Mouse (Mus musculus) neutrophil, adult 59 days (primary cell): ENCODE results near the gene Zfp677. TPM values are rescaled to one million over a fixed set of nuclear protein-coding genes. Genes with fewer than 3 reads are reported as not detected.

Experiments used
- total RNA-seq, 2 experiments: library from RNA; stranded (reverse); gene quantifications; 1 replicate in 1 of 2; 2 replicates in 1 of 2; pipeline ENCODE4 v1.2.4; 2023

Gene Zfp677
- total RNA-seq, result 1 to 10 TPM; 2.0 to 2.6 TPM

GRCm38 (mm10) chr17:21383391-21384056 lies at the start of gene Zfp677:
TSS of gene Zfp677 (plus strand) at chr17:21383748.

GRCm38 (mm10) chr17:21422664-21423599 lies 39.4 kb downstream of the Zfp677 start, which contains the start of gene Zfp54:
TSS of gene Zfp54 (plus strand) at chr17:21423227.

Other genes starting within 250 kb of the Zfp677 start
- not detected for gene Vmn1r234, start 157.7 kb upstream of the Zfp677 start, total RNA-seq
- gene Vmn1r235, start 127.3 kb upstream of the Zfp677 start, total RNA-seq, result not detected
- gene Vmn1r236, start 100.8 kb upstream of the Zfp677 start, total RNA-seq, result not detected
- not detected for gene Vmn1r237, start 71.9 kb upstream of the Zfp677 start, total RNA-seq
- gene Zfp54, start 39.5 kb downstream of the Zfp677 start, total RNA-seq, result 1 to 10 TPM; 1.3 TPM
- 10 to 100 TPM in 1 of 2 experiments, 1 to 10 TPM in 1; 9.6 to 10.9 TPM for gene Zfp51, start 66.6 kb downstream of the Zfp677 start, total RNA-seq
- 10 to 100 TPM in 1 of 2 experiments, 1 to 10 TPM in 1; 8.9 to 11.2 TPM for gene Zfp53, start 105.2 kb downstream of the Zfp677 start, total RNA-seq
- gene Zfp52, start 151.8 kb downstream of the Zfp677 start, total RNA-seq, result 1 to 10 TPM; 7.9 to 9.2 TPM
- gene Zfp948, start 183.3 kb downstream of the Zfp677 start, total RNA-seq, result 1 to 10 TPM; 2.1 to 2.7 TPM